Mouse (Mus musculus) lung, postnatal 0 days (tissue): Measurements from ENCODE around the gene Coq6. TPM values are rescaled to one million over a fixed set of nuclear protein-coding genes. Genes with fewer than 3 reads are reported as not detected.

Source experiments
- ATAC-seq: fragments of 200-750 bp; cut with Nextera tagmentation; 2 replicates; pipeline ENCODE4 v1.8.0; 2017; ENCODE audit warnings: moderate library complexity
- DNase-seq: peaks from one replicate; pipeline ENCODE4 v3.0.0-alpha.2; 2016; ENCODE audit warnings: low spot score
- H3K27ac ChIP-seq: fragments of 300-500 bp; sonication (generic); 2 replicates; pipeline ENCODE4 v1.5.1; 2014; ENCODE audit warnings: antibody characterized with exemption, mild to moderate bottlenecking, low read length, mixed read lengths
- H3K27me3 ChIP-seq: fragments of 300-500 bp; sonication (generic); replicated peaks from 2 replicates; pipeline ENCODE4 v1.6.1; 2014; ENCODE audit warnings: low read length, mixed read lengths; ENCODE audit not compliant: insufficient read depth
- H3K36me3 ChIP-seq: fragments of 300-500 bp; sonication (generic); 2 replicates; pipeline ENCODE4 v1.6.1; 2014; ENCODE audit warnings: low read length, mixed read lengths; ENCODE audit not compliant: insufficient read depth
- H3K4me1 ChIP-seq: fragments of 300-500 bp; sonication (generic); 2 replicates; pipeline ENCODE4 v1.6.1; 2014; ENCODE audit warnings: antibody characterized with exemption, low read depth, low read length, mixed read lengths; ENCODE audit not compliant: insufficient read depth
- H3K4me2 ChIP-seq: fragments of 300-500 bp; sonication (generic); replicated peaks from 2 replicates; pipeline ENCODE4 v1.6.1; 2014; ENCODE audit warnings: low read depth, mild to moderate bottlenecking, low read length, moderate library complexity, mixed read lengths
- H3K4me3 ChIP-seq: fragments of 300-500 bp; sonication (generic); 2 replicates; pipeline ENCODE4 v1.5.1; 2014; ENCODE audit warnings: low read depth, low read length
- H3K9ac ChIP-seq: fragments of 300-500 bp; sonication (generic); replicated peaks from 2 replicates; pipeline ENCODE4 v1.6.1; 2014; ENCODE audit warnings: low read depth, mild to moderate bottlenecking
- H3K9me3 ChIP-seq: fragments of 300-500 bp; sonication (generic); 2 replicates; pipeline ENCODE4 v1.6.1; 2016; ENCODE audit warnings: low read length, mixed read lengths
- CTCF ChIP-seq: IDR thresholded peaks from 2 replicates; pipeline ENCODE4 v1.5.1; 2016; ENCODE audit warnings: antibody characterized with exemption, mild to moderate bottlenecking
- EP300 ChIP-seq: IDR thresholded peaks from 2 replicates; pipeline ENCODE4 v1.6.1; 2016; ENCODE audit warnings: antibody characterized with exemption, mild to moderate bottlenecking, control low read depth
- WGBS: fragments of 180-500 bp; shearing (Covaris S2); extraction: QIAGEN DNeasy Blood & Tissue Kit; methylation state at CpG from one replicate; pipeline ENCODE4 v1.1.7; 2014; 5-methylcytosine and 5-hydroxymethylcytosine counted together
- polyA plus RNA-seq: library from polyadenylated mRNA; unstranded; fragments of >200 nt; fragmentation: Nextera tagmentation; extraction: Ambion mirVana; gene quantifications from 2 replicates; pipeline ENCODE4 v1.2.1, GENCODE M21; 2015

Coq6 gene
- polyA plus RNA-seq, result 20.7 and 21.2 TPM in 2 replicates

- peak within 1 kb of the TSS; percentile 23; the same call in 1 of the 2 replicates for H3K27ac ChIP-seq
- peaks cover 15% of the 10 kb centered on the region; the same call in 1 of the 2 replicates for H3K4me1 ChIP-seq
- peak; percentile 99 for ATAC-seq
- no peaks in the 10 kb centered on the region for H3K36me3 ChIP-seq
- peak within 1 kb of the TSS; percentile 83 for H3K4me3 ChIP-seq
- peak; percentile 45; the same call in 1 of the 2 replicates for TF ChIP-seq EP300
- no peak for TF ChIP-seq CTCF
- peak within 1 kb of the TSS; percentile 81 for H3K4me2 ChIP-seq
- WGBS, result under 1% methylated on average over 50 of the region's 51 CpGs
- H3K9me3 ChIP-seq, result no peaks in the 10 kb centered on the region
- no peaks in the 10 kb centered on the region for H3K27me3 ChIP-seq
- peak within 1 kb of the TSS; percentile 58 for H3K9ac ChIP-seq
- peak; percentile 100 for DNase-seq
Measured at GRCm38 (mm10) chr12:84361555-84362489, at the start of gene Coq6, which contains the start of gene Fam161b. TSS of gene Coq6 (plus strand) at chr12:84361657. TSS of gene Fam161b (minus strand) at chr12:84361833.

DNA sequence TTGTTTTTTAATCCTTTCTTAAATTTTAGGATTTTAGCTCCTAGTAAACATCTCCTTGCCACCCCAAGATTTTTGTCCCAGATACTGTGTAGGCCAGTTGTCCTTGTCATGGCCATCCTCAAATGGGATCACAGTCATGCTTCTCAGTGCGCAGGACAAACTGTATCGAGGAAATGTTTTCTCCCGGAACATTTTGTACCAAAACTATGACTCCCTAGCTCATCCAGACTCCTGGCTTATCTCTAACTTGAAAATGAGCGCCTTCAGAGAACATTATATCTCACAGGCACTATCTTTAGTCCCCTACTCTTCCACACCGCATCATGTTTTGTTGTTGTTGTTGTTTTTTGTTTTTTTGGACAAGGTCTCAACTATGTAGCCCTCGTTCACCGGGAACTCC is 45.5 kb upstream of the Coq6 start:
- Histone ChIP-seq H3K36me3 (no peaks in the 10 kb centered on the region), H3K4me2 (peak overlapping the region; percentile 86), H3K4me3 (peak overlapping the region; percentile 99), H3K9ac (peak overlapping the region; percentile 96), H3K27ac (peak overlapping the region; percentile 96), H3K27me3 (no peaks in the 10 kb centered on the region), H3K4me1 (peaks cover 8% of the 10 kb centered on the region; the same call in 1 of the 2 replicates), H3K9me3 (no peaks in the 10 kb centered on the region)
- 26% methylated on average over 7 of the region's 7 CpGs for WGBS
- TF ChIP-seq CTCF, result no peak
- TF ChIP-seq EP300, result peak; percentile 74
- ATAC-seq, result peak; percentile 22; the same call in 1 of the 2 replicates
- peak; percentile 36 for DNase-seq

DNA sequence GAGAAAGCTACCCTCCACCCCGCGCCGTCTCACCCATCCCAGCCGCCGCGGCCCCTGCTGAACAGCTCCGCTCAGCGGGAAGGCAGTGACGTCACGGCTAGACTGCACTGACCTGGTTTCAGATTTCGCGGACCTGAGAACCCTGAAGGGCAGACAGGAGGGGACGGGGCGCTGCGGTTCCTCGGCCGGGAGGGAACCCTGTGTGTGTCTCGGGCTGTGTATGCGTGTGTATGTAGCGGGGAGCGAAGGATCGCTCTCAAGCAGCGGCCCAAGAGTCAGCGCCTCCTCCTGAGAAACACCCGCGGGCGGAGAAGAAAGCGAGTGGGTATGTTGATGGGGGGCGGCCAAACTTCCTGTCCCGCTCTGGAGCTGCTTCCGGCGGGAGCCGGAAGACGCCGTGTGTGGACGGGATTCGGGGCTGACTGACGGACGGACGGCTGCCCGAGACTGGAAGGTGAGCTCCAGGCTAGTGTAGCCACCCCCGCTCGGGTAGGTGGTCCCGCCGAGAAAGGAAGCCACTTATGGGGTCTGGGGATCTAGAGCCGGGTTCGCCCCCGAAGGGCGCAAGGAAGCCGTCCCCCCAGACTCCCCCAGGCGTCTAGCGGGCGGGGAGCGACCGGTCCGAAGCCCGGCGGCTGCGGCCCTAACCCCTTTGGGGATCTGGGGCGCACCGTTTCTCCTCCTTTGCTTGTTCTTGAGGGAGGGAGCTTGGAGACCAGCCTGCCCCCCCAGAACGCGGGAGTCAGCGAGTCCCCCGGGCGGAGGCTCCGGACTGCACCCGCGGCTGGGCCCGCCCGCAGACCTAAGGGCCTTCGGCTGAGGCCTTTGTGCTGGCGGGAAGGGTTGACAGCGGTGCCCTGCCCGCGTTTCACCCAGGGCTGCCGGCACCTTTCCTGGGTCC is 44.5 kb upstream of the Coq6 start, which contains the start of gene Zfp410:
Zfp410 (plus strand) TSS at position 132 of the 901 bp plus-strand sequence.
- H3K36me3 ChIP-seq, result no peaks in the 10 kb centered on the region
- TF ChIP-seq CTCF (peak; percentile 26; the same call in 1 of the 2 replicates), EP300 (peak; percentile 65)

DNA sequence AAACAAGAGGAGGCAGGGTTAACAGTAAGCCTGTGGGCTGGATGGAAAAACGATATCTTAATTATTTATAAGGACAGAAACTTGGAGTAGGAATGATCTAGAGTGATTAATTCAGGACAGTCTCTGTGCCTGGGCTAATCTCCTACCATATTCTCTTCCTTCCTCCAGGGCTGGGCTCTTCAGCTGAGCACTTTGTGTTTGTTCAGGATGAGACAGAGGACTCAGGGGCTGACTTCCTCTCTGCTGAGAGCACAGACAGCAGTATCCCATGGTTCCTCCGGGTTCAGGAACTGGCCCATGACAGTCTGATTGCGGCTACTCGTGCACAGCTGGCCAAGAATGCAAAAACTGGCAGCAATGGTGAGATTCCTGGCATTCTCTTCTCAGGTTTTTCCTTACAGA is 34.3 kb upstream of the Coq6 start:
- DNase-seq, result peak; percentile 32
- TF ChIP-seq EP300 (no peak), CTCF (0 out of 2 replicates have a peak, but pooled peaks have one; percentile 1)
- H3K4me3 ChIP-seq, result no peak overlapping the region
- 38% methylated on average over 4 of the region's 4 CpGs for WGBS
- no peak overlapping the region for H3K4me2 ChIP-seq
- H3K36me3 ChIP-seq, result peaks cover 21% of the 10 kb centered on the region; the same call in 1 of the 2 replicates
- H3K4me1 ChIP-seq, result no peaks in the 10 kb centered on the region
- no peak overlapping the region for H3K9ac ChIP-seq
- no peak overlapping the region for H3K27ac ChIP-seq
- no peaks in the 10 kb centered on the region for H3K9me3 ChIP-seq
- ATAC-seq, result peak; percentile 37; the same call in 1 of the 2 replicates
- H3K27me3 ChIP-seq, result no peaks in the 10 kb centered on the region

More for the DNA sequence above, 44.5 kb upstream of the Coq6 start, which contains the start of gene Zfp410:
- peak within 1 kb of the TSS; percentile 96 for H3K9ac ChIP-seq
- peak within 1 kb of the TSS; percentile 99 for H3K4me3 ChIP-seq
- peaks cover 8% of the 10 kb centered on the region; the same call in 1 of the 2 replicates for H3K4me1 ChIP-seq
- DNase-seq, result peak; percentile 95
- peak within 1 kb of the TSS; percentile 96 for H3K27ac ChIP-seq
- H3K4me2 ChIP-seq, result peak within 1 kb of the TSS; percentile 86
- no peaks in the 10 kb centered on the region for H3K9me3 ChIP-seq
- WGBS, result under 1% methylated on average over 72 of the region's 77 CpGs
- ATAC-seq, result peak; percentile 96
- no peaks in the 10 kb centered on the region for H3K27me3 ChIP-seq

DNA sequence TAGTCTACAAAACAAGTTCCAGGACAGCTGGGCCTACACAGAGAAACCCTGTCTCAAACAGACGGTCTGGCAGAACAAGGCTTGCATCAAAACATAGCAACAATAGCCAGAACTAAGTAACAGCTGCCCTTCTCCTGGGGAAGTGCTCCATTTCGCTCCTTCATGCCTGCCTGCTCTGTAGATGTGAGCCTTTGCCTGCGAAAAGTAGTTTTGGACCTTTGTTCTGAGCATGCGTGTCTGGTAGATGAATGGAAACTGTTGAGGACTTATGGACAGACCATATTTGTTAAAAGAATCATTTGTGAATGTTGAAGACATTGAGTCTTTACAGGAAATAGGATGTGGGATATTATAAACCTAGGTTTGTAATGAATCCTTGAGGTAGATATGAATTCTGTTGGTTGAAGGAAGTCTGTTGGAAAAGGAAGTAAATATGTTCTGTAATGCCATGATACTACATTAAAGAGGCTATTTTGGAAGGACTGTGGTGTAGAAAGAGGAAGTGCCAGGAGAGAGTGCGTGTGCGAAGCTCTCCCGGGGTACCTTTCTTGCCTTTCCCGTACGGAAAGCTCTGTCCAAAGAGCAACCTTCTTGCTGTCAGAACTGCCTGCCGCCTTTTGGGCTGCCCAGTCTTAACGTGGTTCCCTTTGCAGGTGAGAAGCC is 24.4 kb upstream of the Coq6 start:
- H3K27ac ChIP-seq, result no peak overlapping the region
- H3K27me3 ChIP-seq, result no peaks in the 10 kb centered on the region
- WGBS, result 79% methylated on average over 11 of the region's 11 CpGs
- no peaks in the 10 kb centered on the region for H3K9me3 ChIP-seq
- H3K36me3 ChIP-seq, result peaks cover 33% of the 10 kb centered on the region
- no peak overlapping the region for H3K4me3 ChIP-seq
- H3K9ac ChIP-seq, result no peak overlapping the region
- H3K4me2 ChIP-seq, result no peak overlapping the region
- no peaks in the 10 kb centered on the region for H3K4me1 ChIP-seq
- DNase-seq (no peak), ATAC-seq (no peak)
- TF ChIP-seq CTCF (no peak), EP300 (no peak)
